Mouse (Mus musculus) forebrain, embryonic 15.5 days (tissue): Measurements from ENCODE around the gene Adipor2. TPM values are rescaled to one million over a fixed set of nuclear protein-coding genes. Genes with fewer than 3 reads are reported as not detected.
"Not testable (repeated sequence)": the region's sequence is repeated elsewhere in the genome, so short reads cannot be mapped to it uniquely, and the experiment has no call there.

ENCODE experiments used
- ATAC-seq: fragments of 200-750 bp; cut with Nextera tagmentation; replicated peaks from 2 replicates; pipeline ENCODE4 v1.8.0; 2017; ENCODE audit warnings: mild to moderate bottlenecking, moderate TSS enrichment, moderate library complexity
- H3K27ac ChIP-seq: fragments of 300-500 bp; sonication (generic); replicated peaks from 2 replicates; pipeline ENCODE4 v1.5.1; 2015; ENCODE audit warnings: mild to moderate bottlenecking, inconsistent platforms
- H3K27me3 ChIP-seq: fragments of 300-500 bp; sonication (generic); 2 replicates; pipeline ENCODE4 v1.6.1; 2015; ENCODE audit warnings: inconsistent platforms
- H3K36me3 ChIP-seq: fragments of 300-500 bp; sonication (generic); 2 replicates; pipeline ENCODE4 v1.6.1; 2015; ENCODE audit warnings: mild to moderate bottlenecking, inconsistent platforms
- H3K4me1 ChIP-seq: fragments of 300-500 bp; sonication (generic); 2 replicates; pipeline ENCODE4 v1.6.1; 2015; ENCODE audit warnings: inconsistent platforms
- H3K4me2 ChIP-seq: fragments of 300-500 bp; sonication (generic); replicated peaks from 2 replicates; pipeline ENCODE4 v1.6.1; 2015; ENCODE audit warnings: mild to moderate bottlenecking, inconsistent platforms
- H3K4me3 ChIP-seq: fragments of 300-500 bp; sonication (generic); 2 replicates; pipeline ENCODE4 v1.5.1; 2015; ENCODE audit warnings: mild to moderate bottlenecking, inconsistent platforms
- H3K9ac ChIP-seq: fragments of 300-500 bp; sonication (generic); replicated peaks from 2 replicates; pipeline ENCODE4 v1.6.1; 2015; ENCODE audit warnings: mild to moderate bottlenecking, inconsistent platforms
- H3K9me3 ChIP-seq: fragments of 300-500 bp; sonication (generic); 2 replicates; pipeline ENCODE4 v1.6.1; 2016; ENCODE audit warnings: inconsistent platforms
- WGBS: fragments of 180-500 bp; shearing (Covaris S2); methylation state at CpG from one replicate; pipeline ENCODE4 v1.1.7; 2015; ENCODE audit warnings: mixed read lengths; 5-methylcytosine and 5-hydroxymethylcytosine counted together
- polyA plus RNA-seq: library from polyadenylated mRNA; unstranded; fragments of >200 nt; fragmentation: Nextera tagmentation; extraction: Ambion mirVana; gene quantifications from 2 replicates; pipeline ENCODE4 v1.2.1, GENCODE M21; 2015

The Adipor2 gene
- polyA plus RNA-seq, 1 experiment from 2014 or later: 45.5 TPM

DNA sequence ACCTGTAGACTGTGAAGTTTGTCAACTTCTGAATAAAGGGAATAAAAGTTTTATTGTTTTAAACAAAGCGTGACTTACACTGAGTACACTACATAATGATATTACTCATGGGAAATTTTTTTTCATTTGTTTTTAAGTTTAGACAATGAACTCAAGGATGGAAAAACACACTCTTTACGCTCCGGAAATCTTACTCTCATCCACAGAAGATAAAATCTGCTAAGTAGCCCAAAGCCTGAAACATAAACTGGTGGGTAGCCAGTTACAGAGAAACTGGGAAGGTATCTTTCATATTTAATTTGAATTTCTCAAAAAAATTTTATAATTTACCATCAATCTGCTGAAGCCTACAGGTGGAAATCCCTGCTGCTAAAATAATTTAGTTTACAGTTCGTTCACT lies 31.1 kb downstream of the Adipor2 start:
- Histone ChIP-seq H3K4me1 (peaks cover 31% of the 10 kb centered on the region), H3K4me2 (no peak overlapping the region)

DNA sequence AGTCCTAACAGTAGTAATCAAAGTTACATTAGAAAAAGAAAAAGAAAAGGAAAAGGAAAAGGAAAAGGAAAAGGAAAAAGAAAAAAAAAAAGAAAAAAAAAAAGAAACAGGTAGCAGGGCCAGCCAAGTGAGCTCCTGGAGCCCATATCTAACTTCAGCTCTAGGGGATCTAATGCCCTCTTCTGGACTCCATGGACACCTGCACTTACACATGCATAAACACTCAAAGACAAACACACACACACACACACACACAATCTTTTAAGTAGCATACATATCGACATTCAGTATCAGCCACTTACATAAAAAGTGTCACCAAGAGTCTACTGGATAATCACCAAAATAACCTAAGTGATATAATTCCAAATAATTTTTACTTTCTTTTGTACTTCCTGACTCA lies 31.8 kb downstream of the Adipor2 start:
- Histone ChIP-seq H3K4me2 (no peak overlapping the region), H3K9ac (no peak overlapping the region), H3K27me3 (no peaks in the 10 kb centered on the region), H3K4me3 (no peak overlapping the region), H3K4me1 (peaks cover 31% of the 10 kb centered on the region), H3K36me3 (no peaks in the 10 kb centered on the region), H3K9me3 (no peaks in the 10 kb centered on the region), H3K27ac (no peak overlapping the region)
- ATAC-seq: no peak
- WGBS: 95% methylated on average over 1 of the region's 1 CpGs

More for the DNA sequence above, 31.1 kb downstream of the Adipor2 start:
- Histone ChIP-seq H3K9me3 (no peaks in the 10 kb centered on the region), H3K9ac (no peak overlapping the region), H3K4me3 (no peak overlapping the region), H3K36me3 (no peaks in the 10 kb centered on the region), H3K27me3 (no peaks in the 10 kb centered on the region), H3K27ac (no peak overlapping the region)
- 94% methylated on average over 4 of the region's 4 CpGs for WGBS
- ATAC-seq: no peak

DNA sequence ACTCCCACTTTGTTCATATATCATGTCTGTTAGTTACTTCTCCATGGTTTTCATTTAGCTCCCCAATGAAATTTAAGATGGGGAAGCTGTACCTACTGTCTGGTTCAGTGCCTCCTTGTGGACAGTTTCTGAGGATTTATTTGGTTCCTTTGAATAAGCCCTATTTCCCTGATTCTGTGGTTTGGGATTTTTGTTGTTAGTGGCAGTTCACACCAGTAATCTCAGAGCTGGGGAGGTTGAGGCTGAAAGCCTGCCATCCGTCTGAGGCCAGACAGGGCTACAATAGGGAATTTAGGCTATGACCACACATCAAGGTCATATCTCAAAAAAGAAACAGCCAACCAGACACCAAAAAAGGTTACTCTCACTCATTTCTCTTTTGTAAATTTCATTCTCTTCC lies 38.9 kb downstream of the Adipor2 start:
- no peaks in the 10 kb centered on the region for H3K27me3 ChIP-seq
- H3K27ac ChIP-seq: no peak overlapping the region
- H3K4me1 ChIP-seq: no peaks in the 10 kb centered on the region
- H3K4me2 ChIP-seq: no peak overlapping the region
- no peaks in the 10 kb centered on the region for H3K9me3 ChIP-seq
- H3K9ac ChIP-seq: no peak overlapping the region
- H3K36me3 ChIP-seq: no peaks in the 10 kb centered on the region
- ATAC-seq: no peak
- no peak overlapping the region for H3K4me3 ChIP-seq
- WGBS: 89% methylated on average over 1 of the region's 1 CpGs

GRCm38 (mm10) chr6:119377613-119378012 lies 39.9 kb downstream of the Adipor2 start:
- no peak overlapping the region for H3K4me3 ChIP-seq
- no peaks in the 10 kb centered on the region for H3K36me3 ChIP-seq
- no peaks in the 10 kb centered on the region for H3K9me3 ChIP-seq
- no peak overlapping the region for H3K27ac ChIP-seq
- H3K9ac ChIP-seq: no peak overlapping the region
- no peak overlapping the region for H3K4me2 ChIP-seq
- H3K4me1 ChIP-seq: no peaks in the 10 kb centered on the region
- no peaks in the 10 kb centered on the region for H3K27me3 ChIP-seq
- WGBS: 90% methylated on average over 2 of the region's 2 CpGs
- ATAC-seq: no peak

DNA sequence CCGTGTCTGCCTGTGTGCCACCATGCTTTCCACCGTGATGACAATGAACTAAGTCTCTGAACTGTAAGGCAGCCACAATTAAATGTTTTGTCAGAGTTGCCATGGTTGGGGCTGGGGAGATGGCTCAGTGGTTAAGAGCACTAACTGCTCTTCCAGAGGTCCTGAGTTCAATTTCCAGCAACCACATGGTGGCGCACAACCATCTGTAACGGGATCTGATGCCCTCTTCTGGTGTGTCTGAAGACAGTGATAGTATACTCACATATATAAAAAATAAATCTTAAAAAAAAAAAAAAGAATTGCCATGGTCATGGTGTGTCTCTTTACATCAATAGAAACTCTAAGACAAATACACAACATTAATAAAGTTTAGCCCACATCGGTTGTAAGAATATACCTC lies 42.5 kb downstream of the Adipor2 start:
- no peaks in the 10 kb centered on the region for H3K9me3 ChIP-seq
- no peaks in the 10 kb centered on the region for H3K27me3 ChIP-seq
- WGBS: 85% methylated on average over 5 of the region's 5 CpGs
- no peak overlapping the region for H3K4me3 ChIP-seq
- H3K4me2 ChIP-seq: no peak overlapping the region
- no peak overlapping the region for H3K27ac ChIP-seq
- no peaks in the 10 kb centered on the region for H3K4me1 ChIP-seq
- no peak overlapping the region for H3K9ac ChIP-seq
- H3K36me3 ChIP-seq: no peaks in the 10 kb centered on the region
- ATAC-seq: no peak

DNA sequence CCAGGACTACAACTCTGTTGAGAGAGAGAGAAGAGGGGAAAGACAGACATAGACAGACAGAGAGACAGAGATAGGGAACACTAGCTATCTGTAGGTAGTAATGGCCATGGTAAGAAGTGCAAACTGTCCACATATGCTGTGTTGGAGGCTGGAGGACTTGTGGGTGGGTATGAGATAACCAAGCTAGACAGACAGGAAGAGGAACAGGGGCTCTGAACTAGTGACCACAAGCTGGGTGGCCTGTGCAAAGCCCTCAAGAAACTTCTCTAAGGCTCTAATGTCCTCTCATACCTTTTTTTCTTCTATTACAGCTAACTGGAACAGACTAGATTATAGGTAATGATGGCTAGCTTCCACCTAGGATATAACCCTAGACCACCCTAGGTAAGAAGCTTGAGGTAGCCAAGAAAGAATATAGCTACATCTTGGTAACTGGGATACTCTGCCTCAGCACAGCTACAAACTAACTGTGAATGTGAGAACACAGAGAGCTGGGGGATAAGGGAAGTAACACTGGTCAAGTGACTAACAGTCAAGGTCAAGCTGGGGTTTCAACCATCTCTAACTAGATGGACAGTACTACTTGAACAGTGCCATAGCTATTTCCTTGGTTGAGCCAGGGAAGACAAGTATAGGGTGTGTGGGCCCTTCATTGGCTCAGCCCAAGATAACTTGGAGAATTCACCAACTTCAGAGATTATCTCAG lies 44.4 kb downstream of the Adipor2 start:
- H3K36me3 ChIP-seq: peaks cover 11% of the 10 kb centered on the region; the same call in 1 of the 2 replicates
- H3K9ac ChIP-seq: no peak overlapping the region
- no peak overlapping the region for H3K4me2 ChIP-seq
- H3K4me3 ChIP-seq: no peak overlapping the region
- H3K27me3 ChIP-seq: no peaks in the 10 kb centered on the region
- no peaks in the 10 kb centered on the region for H3K9me3 ChIP-seq
- no peak overlapping the region for H3K27ac ChIP-seq
- no peaks in the 10 kb centered on the region for H3K4me1 ChIP-seq
- ATAC-seq: no peak

GRCm38 (mm10) chr6:119372237-119372636 lies 45.3 kb downstream of the Adipor2 start:
- 94% methylated on average over 5 of the region's 5 CpGs for WGBS
- H3K4me3 ChIP-seq: no peak overlapping the region
- H3K9me3 ChIP-seq: no peaks in the 10 kb centered on the region
- H3K27me3 ChIP-seq: no peaks in the 10 kb centered on the region
- no peaks in the 10 kb centered on the region for H3K4me1 ChIP-seq
- no peak overlapping the region for H3K4me2 ChIP-seq
- H3K27ac ChIP-seq: no peak overlapping the region
- H3K9ac ChIP-seq: no peak overlapping the region
- ATAC-seq: no peak
- peaks cover 12% of the 10 kb centered on the region; the same call in 1 of the 2 replicates for H3K36me3 ChIP-seq

DNA sequence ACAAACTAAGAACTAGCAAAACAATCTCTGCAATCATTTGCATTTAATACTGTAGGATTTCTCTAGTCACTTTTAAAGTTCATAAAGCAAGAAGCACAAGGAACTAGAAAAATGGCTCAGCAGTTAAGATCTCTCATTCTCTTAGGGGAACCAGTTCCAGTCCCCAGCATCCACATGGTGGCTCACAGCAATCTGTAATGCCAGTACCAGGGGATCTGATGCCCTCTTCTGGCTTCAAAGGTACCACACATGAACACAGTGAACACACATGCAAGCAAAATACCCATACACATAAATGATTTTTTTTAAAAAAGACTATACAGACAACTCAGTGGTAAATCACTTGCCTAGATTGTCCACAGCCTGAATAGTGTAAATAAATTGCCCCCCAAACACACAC lies 45.9 kb downstream of the Adipor2 start:
- H3K4me3 ChIP-seq: no peak overlapping the region
- peaks cover 12% of the 10 kb centered on the region; the same call in 1 of the 2 replicates for H3K36me3 ChIP-seq
- no peak overlapping the region for H3K9ac ChIP-seq
- H3K27me3 ChIP-seq: no peaks in the 10 kb centered on the region
- ATAC-seq: no peak
- no peaks in the 10 kb centered on the region for H3K4me1 ChIP-seq
- H3K4me2 ChIP-seq: no peak overlapping the region
- H3K27ac ChIP-seq: no peak overlapping the region
- H3K9me3 ChIP-seq: no peaks in the 10 kb centered on the region

DNA sequence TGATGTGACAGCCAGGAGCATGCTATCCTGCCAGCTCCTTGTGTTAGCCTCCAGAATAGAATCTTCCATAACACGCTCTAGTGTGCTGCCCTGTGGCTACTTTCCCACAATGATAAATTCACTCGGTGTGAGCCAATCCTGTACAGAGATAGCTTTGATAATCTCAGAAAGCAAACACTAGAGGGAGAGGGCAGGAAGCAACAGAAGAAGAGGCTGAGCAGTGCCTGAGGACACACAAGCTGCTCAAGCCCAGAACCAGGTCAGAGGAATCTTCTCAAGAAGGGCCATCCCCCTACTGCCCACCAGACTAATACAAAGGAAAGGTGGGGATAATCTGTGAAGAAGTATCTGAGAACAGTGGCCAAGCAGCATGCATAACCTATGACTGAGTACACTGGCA lies 50.1 kb downstream of the Adipor2 start:
- Histone ChIP-seq H3K4me1 (no peaks in the 10 kb centered on the region), H3K27ac (no peak overlapping the region)
- 85% methylated on average over 2 of the region's 2 CpGs for WGBS

GRCm38 (mm10) chr6:119366800-119367199 lies 50.7 kb downstream of the Adipor2 start:
- H3K9me3 ChIP-seq, H3K9ac ChIP-seq, H3K4me2 ChIP-seq, ATAC-seq, H3K27me3 ChIP-seq, H3K4me3 ChIP-seq, H3K4me1 ChIP-seq, H3K27ac ChIP-seq: not testable (repeated sequence)
- WGBS: 78% methylated on average over 4 of the region's 4 CpGs
- peaks cover 39% of the 10 kb centered on the region for H3K36me3 ChIP-seq

More for the DNA sequence above, 50.1 kb downstream of the Adipor2 start:
- Histone ChIP-seq H3K4me3 (no peak overlapping the region), H3K9ac (no peak overlapping the region), H3K36me3 (peaks cover 37% of the 10 kb centered on the region), H3K4me2 (no peak overlapping the region), H3K9me3 (no peaks in the 10 kb centered on the region), H3K27me3 (no peaks in the 10 kb centered on the region)
- no peak for ATAC-seq

- H3K9ac ChIP-seq: no peak overlapping the region
- no peak overlapping the region for H3K27ac ChIP-seq
- H3K4me2 ChIP-seq: no peak overlapping the region
- no peaks in the 10 kb centered on the region for H3K9me3 ChIP-seq
- H3K4me3 ChIP-seq: no peak overlapping the region
- no peak for ATAC-seq
- no peaks in the 10 kb centered on the region for H3K27me3 ChIP-seq
- no peaks in the 10 kb centered on the region for H3K4me1 ChIP-seq
- 92% methylated on average over 5 of the region's 5 CpGs for WGBS
- H3K36me3 ChIP-seq: peaks cover 53% of the 10 kb centered on the region
Observed at GRCm38 (mm10) chr6:119363593-119363992, 53.9 kb downstream of the Adipor2 start.

DNA sequence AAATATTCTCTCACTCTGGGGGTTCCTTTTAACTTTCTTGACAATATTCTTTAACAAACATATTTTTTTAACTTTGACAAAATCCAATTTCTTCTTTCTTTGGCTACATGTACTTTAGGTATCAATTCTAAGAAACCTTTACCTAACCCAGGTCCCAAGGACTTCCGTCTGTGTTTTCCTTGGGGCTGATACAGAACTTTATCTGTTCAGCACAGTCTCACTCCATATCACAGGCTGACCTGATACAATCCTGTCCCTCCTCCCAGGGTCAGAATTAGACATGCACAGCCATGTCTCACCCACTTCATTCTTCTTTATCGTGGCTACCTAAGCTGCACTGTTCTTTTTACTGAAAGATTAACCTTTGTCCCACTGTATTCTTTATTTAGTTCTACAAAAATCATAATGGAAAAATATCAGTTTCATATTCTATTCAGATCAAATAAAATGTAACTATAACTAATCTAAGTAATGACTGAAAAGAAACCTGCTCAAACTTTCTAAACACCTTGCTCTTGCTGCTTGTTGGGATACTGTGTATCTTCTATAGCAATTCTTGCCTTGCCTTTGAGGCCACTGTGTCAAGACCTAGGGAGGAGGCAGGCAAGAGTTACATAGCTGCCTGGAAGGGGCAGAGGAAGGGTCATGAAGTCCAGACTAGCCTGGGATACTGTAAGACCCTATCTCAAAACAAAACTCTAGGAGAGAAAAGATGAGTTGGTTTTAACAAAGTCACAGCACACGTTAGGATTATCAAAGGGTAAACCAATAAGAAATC lies 56.4 kb downstream of the Adipor2 start:
- H3K4me3 ChIP-seq: no peak overlapping the region
- H3K4me1 ChIP-seq: no peaks in the 10 kb centered on the region
- H3K9ac ChIP-seq: no peak overlapping the region
- 87% methylated on average over 3 of the region's 3 CpGs for WGBS
- H3K9me3 ChIP-seq: no peaks in the 10 kb centered on the region
- H3K36me3 ChIP-seq: peaks cover 59% of the 10 kb centered on the region
- H3K27ac ChIP-seq: no peak overlapping the region
- H3K27me3 ChIP-seq: no peaks in the 10 kb centered on the region
- no peak overlapping the region for H3K4me2 ChIP-seq
- no peak for ATAC-seq
